Mouse (Mus musculus) hindbrain, embryonic 11.5 days (tissue): Measurements from ENCODE around the gene Fam160a1. TPM values are rescaled to one million over a fixed set of nuclear protein-coding genes. Genes with fewer than 3 reads are reported as not detected.

ENCODE experiments used
- ATAC-seq: fragments of 200-750 bp; cut with Nextera tagmentation; 2 replicates; pipeline ENCODE4 v1.8.0; 2017; ENCODE audit warnings: mild to moderate bottlenecking, moderate TSS enrichment, moderate library complexity; ENCODE audit not compliant: low FRiP score
- DNase-seq: peaks from one replicate; pipeline ENCODE4 v3.0.0-alpha.2; 2015; ENCODE audit warnings: low spot score
- H3K27ac ChIP-seq: fragments of 300-500 bp; sonication (generic); 2 replicates; pipeline ENCODE4 v1.5.1; 2014; ENCODE audit warnings: mild to moderate bottlenecking, low read depth, low read length
- H3K27me3 ChIP-seq: fragments of 300-500 bp; sonication (generic); 2 replicates; pipeline ENCODE4 v1.6.1; 2014; ENCODE audit warnings: mild to moderate bottlenecking, low read length, moderate library complexity, mixed read lengths; ENCODE audit not compliant: control insufficient read depth, insufficient read depth
- H3K36me3 ChIP-seq: fragments of 300-500 bp; sonication (generic); 2 replicates; pipeline ENCODE4 v1.6.1; 2014; ENCODE audit warnings: mild to moderate bottlenecking, low read length, moderate library complexity, mixed read lengths; ENCODE audit not compliant: control insufficient read depth, insufficient read depth
- H3K4me1 ChIP-seq: fragments of 300-500 bp; sonication (generic); replicated peaks from 2 replicates; pipeline ENCODE4 v1.6.1; 2014; ENCODE audit warnings: low read length, mixed read lengths; ENCODE audit not compliant: control insufficient read depth, insufficient read depth
- H3K4me2 ChIP-seq: fragments of 300-500 bp; sonication (generic); replicated peaks from 2 replicates; pipeline ENCODE4 v1.6.1; 2014; ENCODE audit warnings: mild to moderate bottlenecking, low read depth, low read length
- H3K4me3 ChIP-seq: fragments of 300-500 bp; sonication (generic); 2 replicates; pipeline ENCODE4 v1.5.1; 2014; ENCODE audit warnings: low read depth, low read length
- H3K9ac ChIP-seq: fragments of 300-500 bp; sonication (generic); 2 replicates; pipeline ENCODE4 v1.6.1; 2014; ENCODE audit warnings: low read depth, low read length
- H3K9me3 ChIP-seq: fragments of 300-500 bp; sonication (generic); 2 replicates; pipeline ENCODE4 v1.6.1; 2016; ENCODE audit warnings: low read length; ENCODE audit not compliant: control insufficient read depth
- WGBS: fragments of 180-500 bp; shearing (Covaris S2); extraction: QIAGEN DNeasy Blood & Tissue Kit; methylation state at CpG from one replicate; pipeline ENCODE4 v1.1.7; 2014; 5-methylcytosine and 5-hydroxymethylcytosine counted together
- polyA plus RNA-seq: library from polyadenylated mRNA; unstranded; fragments of >200 nt; fragmentation: Nextera tagmentation; extraction: Ambion mirVana; gene quantifications from 2 replicates; pipeline ENCODE4 v1.2.1, GENCODE M21; 2014

Fam160a1 gene
- polyA plus RNA-seq, 1 experiment from 2014 or later: 0.60 TPM

DNA sequence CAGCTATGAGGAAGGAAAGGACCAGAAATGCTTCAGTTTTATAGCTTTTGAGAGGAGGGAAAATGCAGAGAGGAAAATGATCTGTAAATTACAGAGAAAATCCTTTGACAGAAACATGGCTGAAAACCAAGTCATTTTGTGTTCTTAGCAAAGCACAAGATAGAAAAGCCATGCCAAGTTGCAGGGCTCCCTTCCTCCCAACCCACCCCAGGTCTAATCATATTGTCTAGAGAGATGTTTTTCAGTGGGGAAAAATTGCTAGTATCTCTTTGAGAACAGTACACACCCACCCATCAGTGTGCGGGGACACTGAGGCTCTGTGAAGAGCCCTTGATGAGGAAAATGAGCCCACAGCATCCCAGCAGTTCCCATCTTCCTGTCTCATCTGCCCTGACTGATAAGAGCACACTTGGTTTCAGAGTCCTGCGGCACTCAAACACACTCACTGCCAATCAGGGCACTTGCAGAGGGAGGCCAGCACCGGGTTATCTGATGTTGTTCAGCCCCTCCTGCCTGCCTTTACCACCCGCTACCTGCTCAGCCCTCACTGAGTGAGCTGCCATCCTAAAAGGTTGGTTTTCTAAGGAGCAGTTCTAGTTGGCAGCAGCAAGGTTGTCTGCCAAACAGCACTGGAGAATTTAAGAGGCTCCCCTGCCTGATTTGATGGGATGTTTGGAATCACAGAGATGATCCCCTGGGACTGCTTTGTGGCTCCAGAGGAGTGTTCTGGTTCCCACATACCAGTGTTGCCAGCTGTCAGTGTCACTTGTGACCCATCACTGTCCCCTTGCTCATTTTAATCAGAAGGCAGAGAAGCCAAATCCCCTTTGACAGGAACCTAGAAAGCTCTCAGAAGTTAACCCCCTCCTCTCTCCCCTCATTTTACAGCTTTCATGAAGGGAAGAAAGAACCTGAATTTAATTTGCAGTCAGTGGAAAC, 164.1 kb downstream of the Fam160a1 start:
- Histone ChIP-seq H3K9ac (no peak overlapping the region), H3K4me3 (no peak overlapping the region), H3K36me3 (no peaks in the 10 kb centered on the region), H3K4me1 (no peaks in the 10 kb centered on the region), H3K27ac (no peak overlapping the region), H3K9me3 (no peaks in the 10 kb centered on the region), H3K4me2 (no peak overlapping the region), H3K27me3 (no peaks in the 10 kb centered on the region)
- no peak for ATAC-seq
- peak; percentile 7 for DNase-seq
- WGBS: 78% methylated on average over 4 of the region's 4 CpGs

DNA sequence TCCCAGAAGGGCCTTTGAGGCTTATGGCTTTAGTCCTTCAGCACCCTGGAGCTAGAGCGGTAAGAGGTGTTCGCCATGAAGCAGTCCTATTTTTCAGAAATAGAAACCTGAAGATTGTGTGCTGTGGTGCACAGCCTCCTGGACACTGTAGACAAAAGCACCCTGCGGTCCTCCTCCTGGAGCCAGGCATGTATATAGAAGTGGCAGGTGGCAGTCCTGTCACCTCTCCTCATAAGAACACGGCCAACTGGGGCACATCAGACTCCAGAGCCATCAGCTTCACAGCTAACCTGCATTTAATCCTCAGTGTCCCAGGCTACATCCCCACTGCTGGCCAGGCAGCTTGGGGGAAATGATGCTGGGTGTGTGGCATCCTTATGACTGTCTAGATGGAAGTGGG, 167.9 kb downstream of the Fam160a1 start:
- no peaks in the 10 kb centered on the region for H3K27me3 ChIP-seq
- H3K27ac ChIP-seq: no peak overlapping the region
- H3K4me1 ChIP-seq: no peaks in the 10 kb centered on the region
- WGBS: 91% methylated on average over 4 of the region's 4 CpGs
- ATAC-seq: no peak
- DNase-seq: no peak
- H3K9me3 ChIP-seq: no peaks in the 10 kb centered on the region
- H3K4me2 ChIP-seq: no peak overlapping the region
- no peaks in the 10 kb centered on the region for H3K36me3 ChIP-seq
- no peak overlapping the region for H3K9ac ChIP-seq
- no peak overlapping the region for H3K4me3 ChIP-seq

DNA sequence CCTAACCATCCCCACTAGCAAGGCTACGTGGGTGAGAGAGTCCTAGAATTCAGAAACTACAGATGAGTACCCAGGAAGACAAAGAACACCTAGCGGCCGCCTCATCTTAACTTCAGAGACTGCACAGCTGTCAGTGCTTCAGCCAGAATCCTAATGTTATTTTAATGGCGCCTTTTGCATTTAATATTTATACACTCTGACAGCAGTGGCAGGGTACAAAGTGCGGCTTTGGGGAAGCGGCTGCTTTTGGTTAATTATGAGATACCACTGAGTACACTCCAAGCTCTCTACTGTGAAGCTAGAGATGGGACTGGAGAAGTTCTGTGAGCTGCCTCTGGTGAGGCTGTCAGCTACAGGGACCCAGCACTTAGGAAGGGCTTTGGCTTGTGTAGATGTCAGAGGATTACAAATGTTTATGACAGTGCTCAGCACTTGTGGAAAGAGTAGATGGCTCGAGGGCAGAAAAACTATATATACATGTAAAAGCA, 171.5 kb downstream of the Fam160a1 start:
- WGBS: 91% methylated on average over 7 of the region's 7 CpGs
- no peaks in the 10 kb centered on the region for H3K36me3 ChIP-seq
- ATAC-seq (no peak), DNase-seq (no peak)
- no peaks in the 10 kb centered on the region for H3K9me3 ChIP-seq
- no peak overlapping the region for H3K4me3 ChIP-seq
- no peak overlapping the region for H3K27ac ChIP-seq
- H3K4me1 ChIP-seq: no peaks in the 10 kb centered on the region
- H3K9ac ChIP-seq: no peak overlapping the region
- no peaks in the 10 kb centered on the region for H3K27me3 ChIP-seq
- H3K4me2 ChIP-seq: no peak overlapping the region

DNA sequence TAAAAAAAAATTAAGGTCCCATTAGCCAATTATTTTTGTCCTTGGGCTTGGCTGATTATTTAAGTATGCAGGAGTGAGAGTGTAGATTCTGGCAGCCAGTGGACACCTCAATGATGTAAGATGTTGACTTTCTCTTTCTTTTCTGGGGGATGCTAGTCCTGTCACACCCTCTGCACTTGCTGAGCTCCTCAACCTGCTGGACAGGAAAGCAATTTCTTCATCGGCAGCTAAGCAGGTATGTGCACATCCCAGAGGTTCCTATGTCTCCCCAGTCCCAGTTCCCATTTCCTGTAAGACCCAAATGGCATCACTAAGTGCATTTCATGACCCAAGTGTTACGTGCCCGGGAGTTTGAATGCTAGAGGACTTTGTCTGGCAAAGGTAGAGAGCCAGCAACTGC, 172.3 kb downstream of the Fam160a1 start:
- Histone ChIP-seq H3K4me2 (no peak overlapping the region), H3K9me3 (no peaks in the 10 kb centered on the region), H3K4me3 (no peak overlapping the region), H3K27ac (no peak overlapping the region), H3K9ac (no peak overlapping the region), H3K4me1 (no peaks in the 10 kb centered on the region), H3K36me3 (no peaks in the 10 kb centered on the region), H3K27me3 (no peaks in the 10 kb centered on the region)
- no peak for ATAC-seq
- DNase-seq: no peak
- WGBS: 97% methylated on average over 3 of the region's 3 CpGs

DNA sequence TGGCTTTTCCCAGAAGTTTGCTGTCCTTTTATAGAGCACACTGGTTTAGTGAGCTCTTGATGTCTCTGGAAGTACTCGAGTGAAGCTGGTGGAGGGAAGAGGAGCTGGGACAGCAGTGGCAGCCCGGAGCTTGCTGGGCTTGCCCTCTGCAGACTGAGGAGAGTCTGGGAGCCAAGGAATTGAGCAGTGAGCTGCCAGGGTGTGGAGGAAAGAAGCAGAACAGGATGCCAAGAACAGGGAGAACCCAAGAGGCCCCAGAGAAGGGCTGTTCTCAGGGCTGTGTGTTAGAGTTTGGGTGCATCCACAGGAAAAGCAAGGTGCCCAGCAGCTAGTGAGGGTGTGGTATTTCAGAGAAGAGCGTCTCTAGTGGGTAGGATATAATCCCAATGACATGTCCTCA, 175.3 kb downstream of the Fam160a1 start:
- DNase-seq: no peak
- no peak for ATAC-seq
- no peaks in the 10 kb centered on the region for H3K27me3 ChIP-seq
- 90% methylated on average over 3 of the region's 3 CpGs for WGBS
- no peak overlapping the region for H3K9ac ChIP-seq
- H3K4me3 ChIP-seq: no peak overlapping the region
- no peak overlapping the region for H3K4me2 ChIP-seq
- H3K4me1 ChIP-seq: no peaks in the 10 kb centered on the region
- H3K9me3 ChIP-seq: no peaks in the 10 kb centered on the region
- H3K27ac ChIP-seq: no peak overlapping the region
- H3K36me3 ChIP-seq: no peaks in the 10 kb centered on the region

DNA sequence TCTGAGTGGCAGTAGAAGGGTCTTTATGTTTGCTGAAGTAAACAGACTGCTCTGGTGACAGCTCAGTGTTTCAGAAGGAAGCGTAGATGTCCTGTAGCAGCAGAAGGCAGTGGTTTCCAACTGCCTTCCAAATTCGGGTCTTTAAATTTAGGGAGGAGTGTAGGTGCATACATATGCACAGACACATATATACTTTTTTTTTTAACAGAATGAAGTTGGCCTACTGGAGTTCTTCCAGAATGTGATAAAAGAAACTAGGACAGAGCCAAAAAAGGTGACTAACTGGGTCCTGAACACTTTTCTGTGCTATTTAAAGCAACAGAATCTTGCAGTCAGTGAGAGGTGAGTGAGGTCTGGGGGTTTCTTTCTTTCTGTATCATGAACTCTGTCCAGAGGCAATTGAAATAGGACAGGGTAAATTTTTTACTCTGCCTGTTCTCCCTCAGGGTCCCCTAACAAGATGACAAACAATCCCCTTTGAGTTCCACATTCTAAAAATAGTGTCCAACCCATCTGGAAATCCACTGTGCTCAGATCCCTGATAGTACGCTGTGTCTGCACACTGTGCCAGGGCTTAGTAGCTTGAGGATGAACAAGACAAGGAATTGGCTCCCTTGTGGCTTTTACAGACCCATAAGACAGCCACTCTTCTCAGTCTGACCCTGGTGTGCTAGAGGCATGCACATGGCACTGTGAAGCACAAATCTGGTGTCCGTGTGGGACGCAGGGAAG, 180.2 kb downstream of the Fam160a1 start:
- H3K4me1 ChIP-seq: no peaks in the 10 kb centered on the region
- no peak overlapping the region for H3K4me2 ChIP-seq
- no peaks in the 10 kb centered on the region for H3K9me3 ChIP-seq
- no peak overlapping the region for H3K27ac ChIP-seq
- H3K4me3 ChIP-seq: no peak overlapping the region
- 92% methylated on average over 5 of the region's 5 CpGs for WGBS
- H3K9ac ChIP-seq: no peak overlapping the region
- H3K36me3 ChIP-seq: no peaks in the 10 kb centered on the region
- H3K27me3 ChIP-seq: no peaks in the 10 kb centered on the region
- DNase-seq (no peak), ATAC-seq (no peak)

DNA sequence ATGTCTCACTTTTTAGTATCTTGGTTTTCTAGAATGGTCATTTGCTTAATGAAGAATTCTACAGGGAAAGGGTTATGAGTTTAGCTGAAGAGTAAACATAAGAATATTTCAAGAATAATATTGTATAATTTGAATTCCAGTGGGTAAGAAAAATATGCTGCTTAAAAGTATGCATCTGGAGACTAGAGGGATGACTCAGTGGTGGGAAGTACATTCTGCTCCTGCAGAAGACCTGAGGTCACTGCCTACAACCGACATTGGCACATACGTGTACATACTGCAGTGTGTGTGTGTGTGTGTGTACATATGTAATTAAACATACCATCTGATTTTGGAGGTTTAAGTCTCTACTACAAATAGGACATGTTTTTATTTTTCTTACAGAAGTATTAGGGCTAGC, 181.5 kb downstream of the Fam160a1 start:
- WGBS: 91% methylated on average over 2 of the region's 2 CpGs
- H3K36me3 ChIP-seq: no peaks in the 10 kb centered on the region
- no peak overlapping the region for H3K4me2 ChIP-seq
- DNase-seq (no peak), ATAC-seq (no peak)
- H3K4me1 ChIP-seq: no peaks in the 10 kb centered on the region
- H3K27me3 ChIP-seq: no peaks in the 10 kb centered on the region
- H3K9me3 ChIP-seq: no peaks in the 10 kb centered on the region
- no peak overlapping the region for H3K4me3 ChIP-seq
- H3K27ac ChIP-seq: no peak overlapping the region
- no peak overlapping the region for H3K9ac ChIP-seq

DNA sequence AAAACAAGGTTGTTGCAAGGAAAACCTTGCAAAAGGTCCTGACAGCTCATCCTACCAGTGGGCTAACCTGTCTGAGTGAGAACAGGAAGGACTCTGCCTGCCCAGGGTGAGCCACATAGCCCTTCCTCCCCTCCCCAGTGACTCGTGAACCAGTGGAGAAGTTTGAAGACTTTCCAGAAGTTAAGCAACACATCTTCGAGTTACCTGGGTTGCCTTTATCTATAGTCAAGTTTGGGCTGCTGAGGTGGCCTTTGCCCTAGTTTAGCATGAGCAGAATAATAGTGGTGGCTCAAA, 182.0 kb downstream of the Fam160a1 start:
- H3K27me3 ChIP-seq: no peaks in the 10 kb centered on the region
- no peaks in the 10 kb centered on the region for H3K4me1 ChIP-seq
- H3K36me3 ChIP-seq: no peaks in the 10 kb centered on the region
- H3K9me3 ChIP-seq: no peaks in the 10 kb centered on the region
- DNase-seq (no peak), ATAC-seq (no peak)
- no peak overlapping the region for H3K4me2 ChIP-seq
- H3K4me3 ChIP-seq: no peak overlapping the region
- no peak overlapping the region for H3K27ac ChIP-seq
- no peak overlapping the region for H3K9ac ChIP-seq
- WGBS: 70% methylated on average over 2 of the region's 2 CpGs
